Mouse (Mus musculus) lung, adult 10 weeks (tissue): ENCODE measurements around the gene Acox1. TPM values are rescaled to one million over a fixed set of nuclear protein-coding genes. Genes with fewer than 3 reads are reported as not detected.

ENCODE experiments used
- polyA plus RNA-seq: library from polyadenylated mRNA; stranded (reverse); fragments of 350-450 nt; fragmentation: Illumina TruSeq; extraction: RNeasy Lipid Tissue Mini Kit (QIAGEN cat#74804); gene quantifications from one replicate; pipeline ENCODE4 v1.2.3, GENCODE M21; 2014; ENCODE audit warnings: low read depth, low replicate concordance; ENCODE audit not compliant: insufficient read depth

Gene Acox1
- 35.2 TPM for polyA plus RNA-seq

DNA sequence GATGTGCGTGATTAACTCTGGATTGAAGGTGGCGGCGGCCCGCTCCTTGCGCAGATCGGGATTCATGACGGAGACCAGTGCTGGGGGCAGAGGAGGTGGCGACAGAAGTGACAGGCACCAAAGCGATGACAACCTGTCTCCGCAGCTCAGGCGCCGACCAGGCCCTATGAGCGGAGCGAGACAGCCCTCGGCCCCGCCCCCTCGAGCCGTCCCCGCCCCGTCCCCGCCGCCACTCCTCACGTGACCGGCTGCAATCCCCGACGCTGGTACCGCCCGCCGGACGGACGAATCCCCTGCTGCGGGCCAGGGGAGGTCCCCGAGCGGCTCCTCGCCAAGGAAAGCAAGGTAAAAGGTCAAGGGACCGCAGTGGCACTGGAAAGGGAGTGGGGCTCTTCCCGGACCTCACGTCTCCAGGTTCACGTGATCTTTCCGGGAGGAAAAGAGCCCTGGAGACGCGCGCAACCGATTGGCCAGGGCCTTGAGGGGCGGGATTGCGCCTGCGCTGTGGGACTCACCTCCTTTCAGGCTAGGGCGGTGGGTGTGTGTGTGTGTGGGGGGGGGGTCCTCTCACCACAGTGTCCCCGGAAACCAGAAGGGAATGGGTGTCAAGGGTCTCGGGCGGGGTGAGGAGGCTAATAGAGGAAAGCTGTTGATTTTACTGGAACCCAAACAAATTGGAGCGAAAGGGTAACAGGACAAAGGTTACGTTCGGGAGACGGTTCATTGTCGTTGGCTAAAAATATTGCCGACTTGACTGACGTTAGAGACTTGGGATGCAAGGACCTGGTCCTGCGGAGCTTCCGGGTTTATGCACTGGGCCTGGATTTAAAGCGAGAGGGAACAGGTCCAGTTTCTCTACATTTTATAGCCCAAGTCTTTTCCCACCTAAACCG is at the start of gene Acox1, which contains the start of gene Ten1:
Gene Acox1, minus strand, starts transcription at position 407 of the 893 bp plus-strand sequence.
Gene Ten1, plus strand, starts transcription at position 217 of the 893 bp plus-strand sequence.

GRCm38 (mm10) chr11:116237742-116238395 is 39.0 kb upstream of the Acox1 start, which contains the start of gene Evpl:
Gene Evpl, minus strand, starts transcription at chr11:116238077.

GRCm38 (mm10) chr11:116167884-116168439 is 30.9 kb downstream of the Acox1 start, which contains the start of gene Fbf1:
Gene Fbf1, minus strand, starts transcription at chr11:116168166.

GRCm38 (mm10) chr11:116138468-116139138 is 60.2 kb downstream of the Acox1 start, which contains the start of gene Mrpl38:
Gene Mrpl38, minus strand, starts transcription at chr11:116138868.

GRCm38 (mm10) chr11:116130488-116131205 is 68.2 kb downstream of the Acox1 start, which contains the start of gene Trim65:
Gene Trim65, minus strand, starts transcription at chr11:116131128.

GRCm38 (mm10) chr11:116127156-116127980 is 71.5 kb downstream of the Acox1 start, which contains the start of gene Trim47:
Gene Trim47, minus strand, starts transcription at chr11:116127210.

Other genes with a start within 250 kb of the Acox1 start
- gene Itgb4, start 224.3 kb downstream of the Acox1 start, polyA plus RNA-seq = 2.0 TPM
- 37.1 TPM for gene Galk1, start 186.3 kb downstream of the Acox1 start, polyA plus RNA-seq
- 439 TPM for gene H3f3b, start 171.1 kb downstream of the Acox1 start, polyA plus RNA-seq
- 10.2 TPM for gene Unk, start 168.7 kb downstream of the Acox1 start, polyA plus RNA-seq
- 22.3 TPM for gene Unc13d, start 121.1 kb downstream of the Acox1 start, polyA plus RNA-seq
- gene Wbp2, start 112.0 kb downstream of the Acox1 start, polyA plus RNA-seq = 101 TPM
- gene Trim47, start 71.8 kb downstream of the Acox1 start, polyA plus RNA-seq = 16.8 TPM
- 6.5 TPM for gene Trim65, start 67.9 kb downstream of the Acox1 start, polyA plus RNA-seq
- gene Mrpl38, start 60.2 kb downstream of the Acox1 start, polyA plus RNA-seq = 30.3 TPM
- 10.5 TPM for gene Fbf1, start 30.9 kb downstream of the Acox1 start, polyA plus RNA-seq
- gene Ten1, start 190 bp downstream of the Acox1 start, polyA plus RNA-seq = 34.9 TPM
- 2.0 TPM for gene Evpl, start 39.0 kb upstream of the Acox1 start, polyA plus RNA-seq
- gene Srp68, start 75.2 kb upstream of the Acox1 start, polyA plus RNA-seq = 30.4 TPM
- gene Galr2, start 81.9 kb upstream of the Acox1 start, polyA plus RNA-seq = not detected
- gene Exoc7, start 108.2 kb upstream of the Acox1 start, polyA plus RNA-seq = 22.5 TPM
- 46.0 TPM for gene Foxj1, start 136.4 kb upstream of the Acox1 start, polyA plus RNA-seq
- 1.5 TPM for gene Rnf157, start 214.0 kb upstream of the Acox1 start, polyA plus RNA-seq
- 70.7 TPM for gene Ubald2, start 235.0 kb upstream of the Acox1 start, polyA plus RNA-seq